Mouse (Mus musculus) CH12.LX (cell line): ENCODE data around the gene Prrx2. TPM values are rescaled to one million over a fixed set of nuclear protein-coding genes. Genes with fewer than 3 reads are reported as not detected.
A peak's percentile ranks its signal among the peaks of the same experiment; 100 is the strongest.

ENCODE experiments used
- DNase-seq: peaks from one replicate; pipeline ENCODE4 v3.0.0-alpha.2; 2013; ENCODE audit errors: extremely low read depth
- H3K27ac ChIP-seq: 2 replicates; pipeline ENCODE4 v1.5.1; 2012; ENCODE audit warnings: low read depth, mild to moderate bottlenecking, control low read depth, moderate library complexity; ENCODE audit not compliant: insufficient read depth
- H3K27me3 ChIP-seq: replicated peaks from 2 replicates; pipeline ENCODE3; 2012; ENCODE audit warnings: inconsistent platforms
- H3K36me3 ChIP-seq, 2 experiments: replicated peaks in 1 of 2; 2 replicates each; pipeline versions ENCODE3 to v1.6.1; 2012; ENCODE audit warnings: inconsistent platforms in 1 of 2, low read length in 1 of 2, mild to moderate bottlenecking in 1 of 2, mixed read lengths in 1 of 2, moderate library complexity in 1 of 2; ENCODE audit not compliant: control insufficient read depth in 1 of 2, insufficient read depth in 1 of 2
- H3K4me1 ChIP-seq, 2 experiments: 2 replicates each; pipeline ENCODE4 v1.6.1; 2012; ENCODE audit warnings: inconsistent platforms in 1 of 2, moderate library complexity in 1 of 2; ENCODE audit not compliant: insufficient read depth in 2 of 2, control insufficient read depth in 1 of 2
- H3K4me2 ChIP-seq: 2 replicates; pipeline ENCODE4 v1.6.1; 2012; ENCODE audit warnings: low read depth, mild to moderate bottlenecking, control low read depth; ENCODE audit not compliant: poor library complexity, insufficient read depth, severe bottlenecking
- H3K4me3 ChIP-seq, 3 experiments: fragments of 150-350 bp in 1 of 3; sonication (generic) in 1 of 3; replicated peaks in 1 of 3; 2 replicates each; pipeline versions ENCODE3 to v1.5.1; 2011 to 2012; ENCODE audit warnings: low read depth in 2 of 3, low read length in 2 of 3, mild to moderate bottlenecking in 2 of 3, moderate library complexity in 2 of 3, control low read depth in 1 of 3, improper control_type of control experiment in 1 of 3, inconsistent platforms in 1 of 3, mixed read lengths in 1 of 3; ENCODE audit not compliant: poor library complexity in 1 of 3
- H3K79me2 ChIP-seq: replicated peaks from 2 replicates; pipeline ENCODE4 v1.6.1; 2012; ENCODE audit warnings: mild to moderate bottlenecking, moderate library complexity; ENCODE audit not compliant: control insufficient read depth, poor library complexity, insufficient read depth, severe bottlenecking; ENCODE audit errors: extremely low read depth
- H3K9ac ChIP-seq: 2 replicates; pipeline ENCODE4 v1.6.1; 2012; ENCODE audit warnings: low read depth, mild to moderate bottlenecking, control low read depth, moderate library complexity; ENCODE audit not compliant: insufficient read depth
- H3K9me3 ChIP-seq: replicated peaks from 2 replicates; pipeline ENCODE3; 2012; ENCODE audit warnings: low read length, inconsistent platforms, mixed read lengths
- BHLHE40 ChIP-seq: IDR thresholded peaks from 2 replicates; pipeline ENCODE4 v1.6.1; 2011; ENCODE audit warnings: mild to moderate bottlenecking, low read depth, low read length, improper control_type of control experiment
- GABPA ChIP-seq: IDR thresholded peaks from 2 replicates; pipeline ENCODE4 v1.6.1; 2012; ENCODE audit warnings: low read depth, low read length, improper control_type of control experiment, inconsistent platforms; ENCODE audit not compliant: insufficient replicate concordance
- HCFC1 ChIP-seq: IDR thresholded peaks from 2 replicates; pipeline ENCODE4 v1.6.1; 2012; ENCODE audit warnings: low read depth, mild to moderate bottlenecking, inconsistent platforms, low read length, improper control_type of control experiment
- IRF4 ChIP-seq: IDR thresholded peaks from 2 replicates; pipeline ENCODE4 v1.6.1; 2014; ENCODE audit warnings: low read depth, mild to moderate bottlenecking, inconsistent platforms, low read length, improper control_type of control experiment
- JUN ChIP-seq: IDR thresholded peaks from 2 replicates; pipeline ENCODE4 v1.6.1; 2011; ENCODE audit warnings: low read depth, mild to moderate bottlenecking, low read length, improper control_type of control experiment, moderate library complexity; ENCODE audit not compliant: insufficient read depth
- MAFK ChIP-seq: IDR thresholded peaks from 2 replicates; pipeline ENCODE4 v1.6.1; 2011; ENCODE audit warnings: low read length, improper control_type of control experiment; ENCODE audit not compliant: insufficient replicate concordance
- MAZ ChIP-seq: IDR thresholded peaks from 2 replicates; pipeline ENCODE4 v1.6.1; 2012; ENCODE audit warnings: low read depth, mild to moderate bottlenecking, inconsistent platforms, low read length, improper control_type of control experiment, moderate library complexity
- MXI1 ChIP-seq: IDR thresholded peaks from 2 replicates; pipeline ENCODE4 v1.6.1; 2011; ENCODE audit warnings: mild to moderate bottlenecking, low read depth, low read length, improper control_type of control experiment
- MYC ChIP-seq: IDR thresholded peaks from 2 replicates; pipeline ENCODE4 v1.6.1; 2011; ENCODE audit warnings: low read depth, mild to moderate bottlenecking, improper control_type of control experiment, low read length
- POLR2A ChIP-seq: IDR thresholded peaks from 2 replicates; pipeline ENCODE4 v1.6.1; 2011; ENCODE audit warnings: low read depth, mild to moderate bottlenecking, improper control_type of control experiment, low read length
- RAD21 ChIP-seq: IDR thresholded peaks from 2 replicates; pipeline ENCODE4 v1.6.1; 2011; ENCODE audit warnings: low read depth, mild to moderate bottlenecking, low read length, improper control_type of control experiment, moderate library complexity
- ZC3H11A ChIP-seq: IDR thresholded peaks from 2 replicates; pipeline ENCODE4 v1.6.1; 2012; ENCODE audit warnings: low read depth, mild to moderate bottlenecking, inconsistent platforms, low read length, improper control_type of control experiment
- ZNF384 ChIP-seq: IDR thresholded peaks from 2 replicates; pipeline ENCODE4 v1.6.1; 2012; ENCODE audit warnings: low read depth, low read length, improper control_type of control experiment, inconsistent platforms
- dilution Hi-C: fragments of 300-500 bp; cut with MboI; formaldehyde crosslinking; loops from 2 replicates; pipeline ENCODE4 v1.14.3; 2020; ENCODE audit warnings: low sequenced_read_pairs; ENCODE audit not compliant: extremely low pct_unique_long_range_greater_than_20kb, extremely low pct_ligation_motif_present
- in situ Hi-C: fragments of 300-500 bp; cut with MboI; formaldehyde crosslinking; loops from 3 replicates; pipeline ENCODE4 v1.14.3; 2019; ENCODE audit warnings: low sequenced_read_pairs, low pct_ligation_motif_present, low pct_unique_long_range_greater_than_20kb, mixed read lengths
- polyA plus RNA-seq: library from polyadenylated mRNA; unstranded; fragments of >175 nt; gene quantifications from 2 replicates; pipeline ENCODE4 v1.2.1, GENCODE M21; 2012; ENCODE audit warnings: low read depth; ENCODE audit not compliant: insufficient read length
- total RNA-seq, 2 experiments: library from RNA; depleted of rRNA; stranded (reverse); fragments of 300-350 nt in 1 of 2; fragments of >200 nt in 1 of 2; gene quantifications; 2 replicates each; pipeline ENCODE4 v1.2.3; 2012 to 2014

The Prrx2 gene
- total and polyA plus RNA-seq, 3 experiments, result not detected

GRCm38 (mm10) chr2:30794179-30795108 is 40.3 kb upstream of the Prrx2 start (continued):
- no peak for TF ChIP-seq POLR2A

GRCm38 (mm10) chr2:30795271-30795888 is 39.4 kb upstream of the Prrx2 start:
- dilution Hi-C loops (no loop called here), in situ Hi-C loops (no loop called here)
- H3K4me2 ChIP-seq, result peak overlapping the region; percentile 38
- H3K27ac ChIP-seq, result no peak overlapping the region
- no peak overlapping the region for H3K4me3 ChIP-seq
- peaks cover 41% of the 10 kb centered on the region for H3K27me3 ChIP-seq
- H3K79me2 ChIP-seq, result no peaks in the 10 kb centered on the region
- DNase-seq, result no peak
- TF ChIP-seq MXI1, result no peak
- no peak for TF ChIP-seq ZC3H11A
- no peak for TF ChIP-seq MAFK
- TF ChIP-seq ZNF384, result no peak
- no peak for TF ChIP-seq IRF4
- no peak for TF ChIP-seq GABPA
- no peak for TF ChIP-seq MAZ
- no peak for TF ChIP-seq HCFC1
- no peak for TF ChIP-seq BHLHE40
- peaks cover 11 to 35% of the 10 kb centered on the region in 2 experiments for H3K4me1 ChIP-seq
- no peaks in the 10 kb centered on the region for H3K36me3 ChIP-seq
- H3K9ac ChIP-seq, result no peak overlapping the region
- no peaks in the 10 kb centered on the region for H3K9me3 ChIP-seq

DNA sequence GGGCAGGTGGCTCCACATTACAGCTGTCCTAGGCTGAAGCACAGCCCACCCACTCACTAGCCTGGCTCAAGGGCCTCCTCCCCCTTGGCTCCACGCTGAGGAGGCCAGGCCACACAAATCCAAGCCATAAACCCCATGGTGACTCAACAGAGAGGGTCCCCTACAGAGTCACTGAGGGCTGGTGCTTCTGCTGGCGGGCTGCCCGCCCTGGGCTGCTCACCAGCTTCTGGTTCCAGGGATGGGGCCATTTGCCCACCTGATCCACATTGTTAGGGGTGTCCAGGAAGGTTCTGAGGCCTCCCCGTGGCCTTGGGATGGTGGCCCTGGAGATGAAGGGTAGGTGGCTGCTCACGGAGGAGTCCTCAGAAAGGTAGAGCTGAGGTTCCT is 38.9 kb upstream of the Prrx2 start:
- Histone ChIP-seq H3K4me3 (peak overlapping the region in 1 of 3 experiments; percentile 36), H3K36me3 (no peaks in the 10 kb centered on the region), H3K4me2 (no peak overlapping the region), H3K27ac (no peak overlapping the region), H3K9me3 (no peaks in the 10 kb centered on the region), H3K27me3 (peaks cover 46% of the 10 kb centered on the region), H3K4me1 (peaks cover 11 to 35% of the 10 kb centered on the region in 2 experiments), H3K79me2 (no peaks in the 10 kb centered on the region), H3K9ac (no peak overlapping the region)
- dilution Hi-C loops (no loop called here), in situ Hi-C loops (no loop called here)
- TF ChIP-seq ZC3H11A (no peak), JUN (no peak), MAFK (no peak), MYC (no peak), RAD21 (no peak)
- no peak for DNase-seq
